Mouse (Mus musculus) thymus, postnatal 4 days (tissue): ENCODE data around the gene Tbc1d1.

ENCODE experiments used
- DNase-seq: peaks from one replicate; pipeline ENCODE4 v3.0.0; 2021

Tbc1d1 gene

DNA sequence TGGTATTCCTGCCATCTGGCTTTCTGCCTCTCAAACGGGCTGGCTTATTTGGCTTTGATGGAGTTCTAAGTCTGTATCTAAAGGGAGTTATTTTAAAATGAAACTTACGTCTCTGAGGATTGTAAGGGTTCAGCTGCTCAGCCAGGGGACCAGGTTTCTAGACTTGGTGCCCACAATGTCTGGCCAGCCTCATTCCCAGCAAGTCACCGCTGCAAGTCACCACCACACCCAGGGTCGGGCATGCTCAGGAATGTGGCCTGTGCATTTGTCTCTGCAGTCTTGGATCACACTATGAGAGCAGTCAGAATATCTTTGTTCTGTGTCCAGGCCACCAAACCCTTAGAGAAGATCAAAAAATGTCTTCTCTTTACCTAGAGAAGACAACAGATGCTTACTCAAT lies 237.4 kb downstream of the Tbc1d1 start:
- peak; percentile 3 for DNase-seq

DNA sequence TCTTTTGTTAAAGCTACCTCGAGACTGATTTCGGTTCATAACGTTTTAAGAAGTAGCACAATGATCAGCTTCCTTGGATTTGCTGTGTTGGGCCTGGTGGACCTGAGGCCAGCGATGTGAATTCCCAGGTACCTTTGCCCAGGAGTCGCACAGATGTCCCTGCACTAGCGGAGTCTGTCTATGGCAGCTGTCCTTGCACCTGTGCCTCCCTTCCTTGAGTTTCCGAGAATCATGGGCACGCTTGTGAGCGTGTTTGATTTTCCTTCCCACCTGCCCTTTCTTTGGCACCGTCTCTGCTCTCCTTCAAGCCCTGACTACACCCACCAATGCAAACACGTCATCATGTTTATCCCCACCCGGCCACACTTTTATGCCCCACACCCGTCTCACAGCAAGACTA lies 242.1 kb downstream of the Tbc1d1 start:
- DNase-seq = no peak

DNA sequence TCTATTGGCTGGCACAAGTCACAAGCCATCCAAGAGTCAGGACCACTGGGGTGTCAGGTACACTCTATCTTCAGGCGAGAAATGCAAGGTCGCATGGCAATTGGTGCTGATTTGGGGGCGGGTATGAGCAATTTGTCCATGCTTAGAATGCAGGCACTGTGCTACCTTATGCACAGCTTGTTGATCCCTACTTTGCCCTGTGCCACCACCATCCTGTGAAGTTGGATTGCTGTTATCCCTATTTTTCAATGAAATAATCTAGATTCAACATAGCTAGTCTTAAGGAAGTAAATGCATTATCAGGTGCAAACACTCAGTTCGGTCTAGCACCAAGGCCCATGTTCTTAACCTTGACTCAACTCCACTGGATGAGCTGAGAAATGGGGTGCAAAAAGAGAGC lies 244.6 kb downstream of the Tbc1d1 start:
- DNase-seq = no peak
